Mouse (Mus musculus) lung, postnatal 0 days (tissue): Measurements from ENCODE around the gene Actr3.

Source experiments
- CTCF ChIP-seq: IDR thresholded peaks from 2 replicates; pipeline ENCODE4 v1.5.1; 2016; ENCODE audit warnings: antibody characterized with exemption, mild to moderate bottlenecking
- EP300 ChIP-seq: IDR thresholded peaks from 2 replicates; pipeline ENCODE4 v1.6.1; 2016; ENCODE audit warnings: antibody characterized with exemption, mild to moderate bottlenecking, control low read depth

DNA sequence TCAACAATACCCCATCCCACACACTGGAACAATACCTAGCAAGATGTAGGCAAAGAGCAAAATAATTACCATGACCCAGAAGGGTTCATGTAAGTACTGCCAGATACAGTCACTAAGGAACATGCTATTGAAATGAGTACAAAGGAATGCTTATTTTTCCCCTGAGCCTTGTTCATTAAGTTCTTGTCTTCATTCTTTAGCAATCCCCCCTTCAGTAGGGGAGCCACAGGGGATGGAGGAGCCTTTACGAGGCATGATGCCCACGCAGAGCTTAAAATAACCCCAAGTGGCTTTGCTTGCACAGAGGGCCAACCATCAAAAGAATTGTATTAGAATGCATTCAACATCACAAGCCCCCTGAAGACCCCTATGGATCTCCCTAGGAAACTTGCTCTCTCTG, 19.6 kb upstream of the Actr3 start:
- TF ChIP-seq CTCF (no peak), EP300 (no peak)
